Mouse (Mus musculus): Measurements from ENCODE around the gene Gm9844. TPM values are rescaled to one million over a fixed set of nuclear protein-coding genes. Genes with fewer than 3 reads are reported as not detected.

Gm9844 gene
- total and polyA plus RNA-seq, 3 experiments, result 1.4 to 25.1 (median 4.7) TPM

GRCm38 (mm10) chr7:24877588-24877987, 15.6 kb downstream of the Gm9844 start:
- Histone ChIP-seq H3K9ac (ENCODE audit: insufficient read depth, low read depth) (no peak overlapping the region), H3K79me2 (replicated peaks; ENCODE audit: control insufficient read depth, extremely low read depth, insufficient read depth, poor library complexity, severe bottlenecking) (no peaks in the 10 kb centered on the region), H3K4me2 (ENCODE audit: insufficient read depth, low read depth, poor library complexity, severe bottlenecking) (no peak overlapping the region), H3K27me3 (replicated peaks) (peaks cover 7% of the 10 kb centered on the region), H3K4me1 (ENCODE audit: control insufficient read depth in 1 of 2, insufficient read depth in 2 of 2) (peaks cover 2% of the 10 kb centered on the region in 2 experiments; a peak in 1 of 4 replicates), H3K27ac (ENCODE audit: insufficient read depth, low read depth) (no peak overlapping the region), H3K4me3 (replicated peaks in 1 of 3; ENCODE audit: low read depth in 2 of 3, low read length in 2 of 3, poor library complexity in 1 of 3) (no peak overlapping the region), H3K9me3 (replicated peaks; ENCODE audit: low read length) (no peaks in the 10 kb centered on the region), H3K36me3 (replicated peaks in 1 of 2; ENCODE audit: control insufficient read depth in 1 of 2, insufficient read depth in 1 of 2, low read length in 1 of 2) (no peaks in the 10 kb centered on the region)
- in situ Hi-C loops (cut with MboI; ENCODE audit: low pct_ligation_motif_present, low pct_unique_long_range_greater_than_20kb, low sequenced_read_pairs), result no loop called here
- TF ChIP-seq RAD21 (IDR thresholded peaks at IDR 0.05; ENCODE audit: low read depth, low read length) (no peak), USF2 (conservative IDR thresholded peaks at IDR 0.05; ENCODE audit: low read depth, low read length) (no peak), JUND (conservative IDR thresholded peaks at IDR 0.05; ENCODE audit: low read depth, low read length) (no peak), MEF2A (IDR thresholded peaks at IDR 0.05; ENCODE audit: borderline replicate concordance, low read depth, low read length) (no peak), MYC (IDR thresholded peaks at IDR 0.05; ENCODE audit: low read depth, low read length) (no peak)
- DNase-seq (ENCODE audit: extremely low read depth), result no peak
- dilution Hi-C loops (cut with MboI; ENCODE audit: extremely low pct_ligation_motif_present, extremely low pct_unique_long_range_greater_than_20kb, low sequenced_read_pairs), result no loop called here

- dilution Hi-C loops (cut with MboI; ENCODE audit: extremely low pct_ligation_motif_present, extremely low pct_unique_long_range_greater_than_20kb, low sequenced_read_pairs), result no loop called here
- Histone ChIP-seq H3K9me3 (replicated peaks; ENCODE audit: low read length) (no peaks in the 10 kb centered on the region), H3K4me1 (ENCODE audit: control insufficient read depth in 1 of 2, insufficient read depth in 2 of 2) (no peaks in the 10 kb centered on the region; a peak in 1 of 4 replicates), H3K79me2 (replicated peaks; ENCODE audit: control insufficient read depth, extremely low read depth, insufficient read depth, poor library complexity, severe bottlenecking) (peaks cover 2% of the 10 kb centered on the region), H3K27ac (ENCODE audit: insufficient read depth, low read depth) (no peak overlapping the region), H3K27me3 (replicated peaks) (peaks cover 4% of the 10 kb centered on the region), H3K9ac (ENCODE audit: insufficient read depth, low read depth) (no peak overlapping the region), H3K36me3 (replicated peaks in 1 of 2; ENCODE audit: control insufficient read depth in 1 of 2, insufficient read depth in 1 of 2, low read length in 1 of 2) (no peaks in the 10 kb centered on the region), H3K4me3 (replicated peaks in 1 of 3; ENCODE audit: low read depth in 2 of 3, low read length in 2 of 3, poor library complexity in 1 of 3) (no peak overlapping the region), H3K4me2 (ENCODE audit: insufficient read depth, low read depth, poor library complexity, severe bottlenecking) (no peak overlapping the region)
- TF ChIP-seq TCF12 (IDR thresholded peaks at IDR 0.05; ENCODE audit: low read depth, low read length) (no peak), MAFK (IDR thresholded peaks at IDR 0.05; ENCODE audit: insufficient replicate concordance, low read length) (no peak), KAT2A (IDR thresholded peaks at IDR 0.05; ENCODE audit: insufficient replicate concordance, low read length) (no peak), POLR2A (IDR thresholded peaks at IDR 0.05; ENCODE audit: low read depth, low read length) (no peak), PAX5 (IDR thresholded peaks at IDR 0.05; ENCODE audit: low read length) (no peak), CHD1 (IDR thresholded peaks at IDR 0.05; ENCODE audit: low read depth, low read length) (no peak), RAD21 (IDR thresholded peaks at IDR 0.05; ENCODE audit: low read depth, low read length) (no peak), ELF1 (IDR thresholded peaks at IDR 0.05; ENCODE audit: low read depth, low read length) (no peak), MYC (IDR thresholded peaks at IDR 0.05; ENCODE audit: low read depth, low read length) (no peak), ETS1 (conservative IDR thresholded peaks at IDR 0.05; ENCODE audit: low read depth, low read length) (no peak), EP300 (IDR thresholded peaks at IDR 0.05; ENCODE audit: low read length) (no peak), USF2 (conservative IDR thresholded peaks at IDR 0.05; ENCODE audit: low read depth, low read length) (no peak), HCFC1 (IDR thresholded peaks at IDR 0.05; ENCODE audit: low read depth, low read length) (no peak), ZC3H11A (IDR thresholded peaks at IDR 0.05; ENCODE audit: low read depth, low read length) (no peak), NELFE (IDR thresholded peaks at IDR 0.05; ENCODE audit: low read depth, low read length) (no peak), CTCF (conservative IDR thresholded peaks at IDR 0.05 in 1 of 2, IDR thresholded peaks at IDR 0.05 in 1 of 2; ENCODE audit: low read depth in 2 of 2, low read length in 2 of 2) (no peak), RCOR1 (conservative IDR thresholded peaks at IDR 0.05; ENCODE audit: low read depth, low read length) (no peak), GABPA (IDR thresholded peaks at IDR 0.05; ENCODE audit: insufficient replicate concordance, low read depth, low read length) (no peak), ZMIZ1 (IDR thresholded peaks at IDR 0.05; ENCODE audit: low read depth, low read length) (no peak), MAZ (IDR thresholded peaks at IDR 0.05; ENCODE audit: low read depth, low read length) (no peak)
- no peak for DNase-seq (ENCODE audit: extremely low read depth)
- in situ Hi-C loops (cut with MboI; ENCODE audit: low pct_ligation_motif_present, low pct_unique_long_range_greater_than_20kb, low sequenced_read_pairs), result loop anchor here (5.0 kb wide), 1 partner anchor 32 kb away; no protein-coding TSS in a partner anchor
Observed at GRCm38 (mm10) chr7:24879620-24880019, 17.6 kb downstream of the Gm9844 start.
